Mouse (Mus musculus) midbrain, embryonic 15.5 days (tissue): ENCODE measurements around the gene Dll4. TPM values are rescaled to one million over a fixed set of nuclear protein-coding genes. Genes with fewer than 3 reads are reported as not detected.

ENCODE experiments used
- ATAC-seq: fragments of 200-750 bp; cut with Nextera tagmentation; replicated peaks from 2 replicates; pipeline ENCODE4 v1.8.0; 2017; ENCODE audit warnings: moderate TSS enrichment
- H3K27ac ChIP-seq: fragments of 300-500 bp; sonication (generic); 2 replicates; pipeline ENCODE4 v1.5.1; 2015; ENCODE audit warnings: mild to moderate bottlenecking, inconsistent platforms
- H3K27me3 ChIP-seq: fragments of 300-500 bp; sonication (generic); replicated peaks from 2 replicates; pipeline ENCODE4 v1.6.1; 2015; ENCODE audit warnings: inconsistent platforms
- H3K36me3 ChIP-seq: fragments of 300-500 bp; sonication (generic); replicated peaks from 2 replicates; pipeline ENCODE4 v1.6.1; 2015; ENCODE audit warnings: inconsistent platforms
- H3K4me1 ChIP-seq: fragments of 300-500 bp; sonication (generic); 2 replicates; pipeline ENCODE4 v1.6.1; 2015; ENCODE audit warnings: inconsistent platforms
- H3K4me2 ChIP-seq: fragments of 300-500 bp; sonication (generic); 2 replicates; pipeline ENCODE4 v1.6.1; 2015; ENCODE audit warnings: inconsistent platforms, mild to moderate bottlenecking, moderate library complexity
- H3K4me3 ChIP-seq: fragments of 300-500 bp; sonication (generic); 2 replicates; pipeline ENCODE4 v1.5.1; 2015; ENCODE audit warnings: mild to moderate bottlenecking, inconsistent platforms
- H3K9ac ChIP-seq: fragments of 300-500 bp; sonication (generic); 2 replicates; pipeline ENCODE4 v1.6.1; 2015; ENCODE audit warnings: mild to moderate bottlenecking, inconsistent platforms
- H3K9me3 ChIP-seq: fragments of 300-500 bp; sonication (generic); 2 replicates; pipeline ENCODE4 v1.6.1; 2016; ENCODE audit warnings: inconsistent platforms
- WGBS: fragments of 180-500 bp; shearing (Covaris S2); methylation state at CpG from one replicate; pipeline ENCODE4 v1.1.7; 2015; ENCODE audit warnings: mixed read lengths; 5-methylcytosine and 5-hydroxymethylcytosine counted together
- polyA plus RNA-seq: library from polyadenylated mRNA; unstranded; fragments of >200 nt; fragmentation: Nextera tagmentation; extraction: Ambion mirVana; gene quantifications from 2 replicates; pipeline ENCODE4 v1.2.1, GENCODE M21; 2015

Gene Dll4
- polyA plus RNA-seq, 1 experiment from 2014 or later, result 5.3 TPM

DNA sequence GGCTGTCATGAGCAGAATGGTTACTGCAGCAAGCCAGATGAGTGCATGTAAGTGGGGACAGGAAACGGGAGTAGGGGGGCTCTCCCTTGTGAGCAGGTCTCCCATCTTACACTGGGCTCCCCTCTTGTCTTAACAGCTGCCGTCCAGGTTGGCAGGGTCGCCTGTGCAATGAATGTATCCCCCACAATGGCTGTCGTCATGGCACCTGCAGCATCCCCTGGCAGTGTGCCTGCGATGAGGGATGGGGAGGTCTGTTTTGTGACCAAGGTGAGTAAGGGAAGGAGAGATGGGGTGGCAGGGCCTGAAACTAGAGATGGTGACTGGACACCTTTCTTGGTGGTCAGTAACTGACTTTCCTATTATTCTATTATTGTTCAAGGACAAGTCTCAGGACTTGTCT lies 3.0 kb downstream of the Dll4 start:
- 40% methylated on average over 5 of the region's 5 CpGs for WGBS
- H3K4me3 ChIP-seq, result no peak overlapping the region

DNA sequence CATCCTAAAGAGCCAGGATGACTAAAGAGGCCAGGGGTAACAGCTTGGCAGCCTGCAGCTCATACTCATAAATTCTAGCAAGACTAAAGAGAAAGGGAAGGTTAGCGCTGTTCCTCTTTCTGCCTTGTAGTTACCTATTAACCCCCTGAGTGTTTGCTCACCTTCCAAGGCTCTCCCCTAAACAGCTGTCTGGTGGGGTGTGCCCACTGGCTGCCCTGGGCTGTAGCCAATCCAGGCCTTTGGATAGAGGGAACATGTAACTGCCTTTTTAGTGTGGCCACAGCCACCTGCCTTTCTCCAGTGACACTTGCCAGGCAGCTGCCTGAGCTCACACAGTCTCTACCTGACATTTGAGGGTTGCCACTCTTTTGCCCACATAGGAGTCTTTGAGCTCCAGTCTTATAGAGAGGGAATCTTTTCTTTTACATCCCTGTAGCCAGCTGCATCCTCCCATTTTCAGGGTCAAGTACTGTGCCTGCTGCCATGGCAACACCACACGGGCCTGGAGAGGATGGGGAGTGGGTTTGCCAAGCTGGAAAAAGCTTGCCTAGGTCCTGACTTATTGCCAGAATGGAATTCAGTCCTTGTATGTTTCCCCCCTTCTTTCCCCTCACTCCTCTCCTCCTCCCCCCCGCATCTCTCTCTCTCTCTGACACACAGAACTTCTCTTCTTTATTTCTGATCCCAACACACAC lies 3.7 kb downstream of the Dll4 start:
- Histone ChIP-seq H3K4me1 (peaks cover 44% of the 10 kb centered on the region), H3K9me3 (no peaks in the 10 kb centered on the region), H3K36me3 (no peaks in the 10 kb centered on the region), H3K27ac (no peak overlapping the region), H3K9ac (no peak overlapping the region), H3K4me2 (no peak overlapping the region), H3K27me3 (peaks cover 63% of the 10 kb centered on the region), H3K4me3 (no peak overlapping the region)
- 68% methylated on average over 3 of the region's 3 CpGs for WGBS
- no peak for ATAC-seq

More for the DNA sequence above, 3.0 kb downstream of the Dll4 start:
- H3K27me3 ChIP-seq, result peaks cover 69% of the 10 kb centered on the region
- peaks cover 51% of the 10 kb centered on the region for H3K4me1 ChIP-seq
- H3K4me2 ChIP-seq, result peak overlapping the region; percentile 85
- ATAC-seq, result no peak
- no peaks in the 10 kb centered on the region for H3K36me3 ChIP-seq
- no peak overlapping the region for H3K27ac ChIP-seq
- no peaks in the 10 kb centered on the region for H3K9me3 ChIP-seq
- H3K9ac ChIP-seq, result no peak overlapping the region

DNA sequence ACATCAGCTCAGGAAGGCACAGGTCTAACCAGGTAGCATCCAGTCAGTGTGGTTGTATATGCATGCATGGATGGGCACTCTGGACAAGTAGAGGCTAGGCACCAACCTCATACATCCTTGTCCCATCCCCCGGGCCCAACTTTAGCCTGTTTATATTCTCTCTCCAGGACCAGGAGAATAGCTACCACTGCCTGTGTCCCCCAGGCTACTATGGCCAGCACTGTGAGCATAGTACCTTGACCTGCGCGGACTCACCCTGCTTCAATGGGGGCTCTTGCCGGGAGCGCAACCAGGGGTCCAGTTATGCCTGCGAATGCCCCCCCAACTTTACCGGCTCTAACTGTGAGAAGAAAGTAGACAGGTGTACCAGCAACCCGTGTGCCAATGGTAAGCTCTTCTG lies 5.2 kb downstream of the Dll4 start:
- ATAC-seq, result no peak
- no peaks in the 10 kb centered on the region for H3K36me3 ChIP-seq
- H3K4me2 ChIP-seq, result no peak overlapping the region
- H3K27me3 ChIP-seq, result peaks cover 49% of the 10 kb centered on the region
- H3K4me3 ChIP-seq, result no peak overlapping the region
- H3K4me1 ChIP-seq, result peaks cover 29% of the 10 kb centered on the region
- no peak overlapping the region for H3K27ac ChIP-seq
- H3K9me3 ChIP-seq, result no peaks in the 10 kb centered on the region
- no peak overlapping the region for H3K9ac ChIP-seq
- WGBS, result 90% methylated on average over 8 of the region's 8 CpGs

DNA sequence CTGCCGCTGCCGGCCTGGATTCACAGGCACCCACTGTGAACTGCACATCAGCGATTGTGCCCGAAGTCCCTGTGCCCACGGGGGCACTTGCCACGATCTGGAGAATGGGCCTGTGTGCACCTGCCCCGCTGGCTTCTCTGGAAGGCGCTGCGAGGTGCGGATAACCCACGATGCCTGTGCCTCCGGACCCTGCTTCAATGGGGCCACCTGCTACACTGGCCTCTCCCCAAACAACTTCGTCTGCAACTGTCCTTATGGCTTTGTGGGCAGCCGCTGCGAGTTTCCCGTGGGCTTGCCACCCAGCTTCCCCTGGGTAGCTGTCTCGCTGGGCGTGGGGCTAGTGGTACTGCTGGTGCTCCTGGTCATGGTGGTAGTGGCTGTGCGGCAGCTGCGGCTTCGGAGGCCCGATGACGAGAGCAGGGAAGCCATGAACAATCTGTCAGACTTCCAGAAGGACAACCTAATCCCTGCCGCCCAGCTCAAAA lies 6.6 kb downstream of the Dll4 start:
- Histone ChIP-seq H3K9ac (no peak overlapping the region), H3K9me3 (no peaks in the 10 kb centered on the region), H3K27ac (no peak overlapping the region), H3K4me3 (no peak overlapping the region), H3K27me3 (peaks cover 41% of the 10 kb centered on the region), H3K36me3 (no peaks in the 10 kb centered on the region), H3K4me2 (no peak overlapping the region), H3K4me1 (peaks cover 15% of the 10 kb centered on the region; the same call in 1 of the 2 replicates)
- ATAC-seq, result no peak
- 75% methylated on average over 24 of the region's 24 CpGs for WGBS

DNA sequence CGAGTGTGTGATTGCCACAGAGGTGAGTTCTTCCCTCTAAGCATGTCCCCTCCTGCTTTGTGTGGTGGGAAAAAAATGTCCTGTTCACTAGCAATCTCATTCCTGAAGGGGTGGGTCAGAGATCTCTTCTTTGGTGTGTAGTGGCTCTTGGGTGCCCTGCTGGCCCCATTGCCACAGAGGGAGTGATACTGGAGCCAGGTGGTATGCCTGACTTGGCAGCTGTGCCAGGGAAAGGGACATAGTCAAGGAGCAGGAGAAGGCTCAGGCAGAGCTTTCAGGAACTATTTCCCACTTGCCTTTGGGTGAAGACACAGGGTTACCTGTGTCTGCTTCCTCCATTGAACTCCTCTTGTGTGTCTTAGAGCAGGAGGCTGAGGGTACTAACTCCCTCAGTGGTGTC lies 8.6 kb downstream of the Dll4 start:
- no peak for ATAC-seq
- no peak overlapping the region for H3K4me3 ChIP-seq
- H3K36me3 ChIP-seq, result no peaks in the 10 kb centered on the region
- H3K9me3 ChIP-seq, result no peaks in the 10 kb centered on the region
- peaks cover 24% of the 10 kb centered on the region for H3K27me3 ChIP-seq
- H3K4me1 ChIP-seq, result peaks cover 12% of the 10 kb centered on the region
- no peak overlapping the region for H3K4me2 ChIP-seq
- no peak overlapping the region for H3K9ac ChIP-seq
- 64% methylated on average over 1 of the region's 1 CpGs for whole genome bisulfite sequencing
- H3K27ac ChIP-seq, result no peak overlapping the region

DNA sequence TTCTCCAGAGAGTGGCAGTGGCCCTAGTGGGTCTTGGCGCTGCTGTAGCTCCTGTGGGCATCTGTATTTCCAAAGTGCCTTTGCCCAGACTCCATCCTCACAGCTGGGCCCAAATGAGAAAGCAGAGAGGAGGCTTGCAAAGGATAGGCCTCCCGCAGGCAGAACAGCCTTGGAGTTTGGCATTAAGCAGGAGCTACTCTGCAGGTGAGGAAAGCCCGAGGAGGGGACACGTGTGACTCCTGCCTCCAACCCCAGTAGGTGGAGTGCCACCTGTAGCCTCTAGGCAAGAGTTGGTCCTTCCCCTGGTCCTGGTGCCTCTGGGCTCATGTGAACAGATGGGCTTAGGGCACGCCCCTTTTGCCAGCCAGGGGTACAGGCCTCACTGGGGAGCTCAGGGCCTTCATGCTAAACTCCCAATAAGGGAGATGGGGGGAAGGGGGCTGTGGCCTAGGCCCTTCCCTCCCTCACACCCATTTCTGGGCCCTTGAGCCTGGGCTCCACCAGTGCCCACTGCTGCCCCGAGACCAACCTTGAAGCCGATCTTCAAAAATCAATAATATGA lies 9.5 kb downstream of the Dll4 start:
- WGBS, result 71% methylated on average over 7 of the region's 7 CpGs
- peaks cover 8% of the 10 kb centered on the region; the same call in 1 of the 2 replicates for H3K4me1 ChIP-seq
- no peak overlapping the region for H3K27ac ChIP-seq
- no peak overlapping the region for H3K4me2 ChIP-seq
- H3K27me3 ChIP-seq, result peaks cover 17% of the 10 kb centered on the region
- H3K9me3 ChIP-seq, result no peaks in the 10 kb centered on the region
- H3K9ac ChIP-seq, result no peak overlapping the region
- no peaks in the 10 kb centered on the region for H3K36me3 ChIP-seq
- no peak for ATAC-seq
- H3K4me3 ChIP-seq, result no peak overlapping the region

DNA sequence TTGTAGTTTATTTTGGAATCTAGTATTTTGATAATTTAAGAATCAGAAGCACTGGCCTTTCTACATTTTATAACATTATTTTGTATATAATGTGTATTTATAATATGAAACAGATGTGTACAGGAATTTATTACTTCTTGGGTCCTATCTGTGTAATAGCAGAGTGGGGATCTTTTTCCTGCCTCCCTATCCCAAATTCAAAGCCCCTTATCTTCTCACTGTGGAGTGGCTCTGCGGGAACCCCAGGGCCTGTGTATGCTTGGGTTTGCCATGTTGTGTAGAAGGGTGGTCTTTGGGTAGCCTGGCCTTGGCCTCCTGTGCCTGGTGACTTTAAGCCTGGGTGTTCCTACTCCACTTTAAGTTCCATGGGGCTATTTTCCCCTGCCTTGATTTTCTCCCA lies 10.0 kb downstream of the Dll4 start:
- Histone ChIP-seq H3K4me1 (peaks cover 8% of the 10 kb centered on the region; the same call in 1 of the 2 replicates), H3K4me3 (no peak overlapping the region), H3K27ac (no peak overlapping the region), H3K36me3 (no peaks in the 10 kb centered on the region), H3K27me3 (peaks cover 12% of the 10 kb centered on the region), H3K4me2 (no peak overlapping the region), H3K9ac (no peak overlapping the region), H3K9me3 (no peaks in the 10 kb centered on the region)
- no peak for ATAC-seq
- 85% methylated on average over 1 of the region's 1 CpGs for WGBS

DNA sequence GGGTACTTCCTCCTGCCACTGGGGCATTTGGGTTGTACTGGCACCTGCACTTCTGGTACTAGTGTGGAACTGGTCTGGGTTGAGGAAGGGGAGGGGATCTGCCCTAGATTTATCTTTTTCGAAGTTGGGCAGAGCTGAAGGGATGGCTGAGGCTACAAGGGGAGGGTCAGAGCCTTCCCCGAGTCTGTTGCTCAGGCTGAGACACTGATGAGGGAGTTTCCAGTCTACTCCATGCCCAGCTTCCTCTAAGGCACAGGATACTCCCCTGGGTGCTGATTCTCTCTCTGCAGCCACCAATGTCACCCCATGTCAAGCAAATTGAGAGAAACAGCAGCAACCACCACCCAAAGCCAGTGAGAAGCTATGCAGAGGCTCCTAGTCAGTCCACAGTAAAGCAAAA lies 10.4 kb downstream of the Dll4 start:
- ATAC-seq, result no peak
- Histone ChIP-seq H3K4me3 (no peak overlapping the region), H3K9ac (no peak overlapping the region), H3K4me2 (no peak overlapping the region), H3K9me3 (no peaks in the 10 kb centered on the region), H3K36me3 (no peaks in the 10 kb centered on the region), H3K27ac (no peak overlapping the region), H3K4me1 (peaks cover 8% of the 10 kb centered on the region; the same call in 1 of the 2 replicates), H3K27me3 (peaks cover 7% of the 10 kb centered on the region)
- 70% methylated on average over 2 of the region's 2 CpGs for WGBS

DNA sequence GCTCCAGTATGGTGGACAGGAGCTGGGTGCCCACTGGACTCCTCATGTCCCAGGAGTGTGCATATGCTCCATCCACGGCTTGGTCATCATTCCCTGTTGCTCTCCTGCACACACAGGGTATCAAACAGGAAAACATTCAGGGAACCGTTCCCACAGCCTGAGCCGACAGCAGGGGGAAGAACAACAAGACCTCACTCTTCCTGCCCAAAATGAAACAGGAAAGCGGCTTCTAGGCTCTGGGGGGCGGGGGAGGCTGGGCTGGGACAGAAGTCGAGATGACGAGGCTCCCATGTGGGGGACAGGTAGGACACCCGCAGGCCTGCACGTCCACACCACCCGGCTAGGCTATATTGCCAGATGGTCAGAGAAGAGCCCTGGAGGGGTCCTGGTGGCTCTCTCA lies 10.9 kb downstream of the Dll4 start:
- no peak for ATAC-seq

DNA sequence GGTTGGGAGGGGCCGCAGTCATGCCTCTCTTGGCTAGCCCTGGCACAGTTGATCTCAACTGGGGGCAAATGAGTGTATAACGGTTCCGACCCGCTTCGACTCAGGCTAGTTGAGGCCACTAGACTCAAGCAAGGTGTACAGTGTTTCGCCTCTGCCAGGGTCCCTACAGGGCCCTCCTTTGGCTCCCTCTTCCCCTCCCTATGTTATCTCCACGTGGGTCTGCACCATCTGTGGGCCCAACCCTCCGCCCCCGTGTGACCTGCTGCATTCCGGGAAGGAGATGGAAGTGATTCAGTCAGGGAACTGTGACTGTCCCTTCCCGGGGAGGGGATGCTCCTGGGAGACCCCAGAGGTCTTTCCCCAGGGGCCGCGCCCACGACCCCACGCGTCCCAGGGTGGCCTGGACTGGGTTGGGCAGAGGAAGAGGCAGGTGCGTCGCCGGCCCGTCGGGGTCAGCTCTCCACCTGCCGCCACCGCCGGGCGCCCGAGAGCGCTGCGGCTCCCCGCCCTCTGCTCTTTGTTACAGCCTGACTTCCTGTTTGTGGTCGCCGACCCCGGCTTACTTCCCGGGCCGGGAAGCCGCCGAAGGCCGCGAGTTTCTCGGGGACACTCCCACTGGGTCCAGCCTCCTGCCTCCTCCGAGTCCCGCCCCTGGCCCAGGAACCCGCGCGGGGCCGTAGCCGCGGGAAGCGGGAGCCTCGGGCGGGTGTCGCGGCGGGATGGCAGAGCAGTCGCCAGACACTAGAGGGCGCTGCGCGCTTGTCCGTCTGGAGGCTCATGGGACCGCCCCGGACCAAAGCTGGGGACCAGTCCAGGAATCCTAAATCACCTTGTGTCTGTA lies 12.1 kb downstream of the Dll4 start:
- no peaks in the 10 kb centered on the region for H3K27me3 ChIP-seq

More for the DNA sequence above, 10.9 kb downstream of the Dll4 start:
- Histone ChIP-seq H3K4me3 (no peak overlapping the region), H3K9me3 (no peaks in the 10 kb centered on the region), H3K27ac (no peak overlapping the region), H3K9ac (no peak overlapping the region), H3K27me3 (0 out of 2 replicates have a peak, but pooled peaks cover 4% of the 10 kb centered on the region), H3K4me2 (no peak overlapping the region), H3K4me1 (peaks cover 8% of the 10 kb centered on the region; the same call in 1 of the 2 replicates), H3K36me3 (no peaks in the 10 kb centered on the region)
- 79% methylated on average over 10 of the region's 10 CpGs for WGBS

DNA sequence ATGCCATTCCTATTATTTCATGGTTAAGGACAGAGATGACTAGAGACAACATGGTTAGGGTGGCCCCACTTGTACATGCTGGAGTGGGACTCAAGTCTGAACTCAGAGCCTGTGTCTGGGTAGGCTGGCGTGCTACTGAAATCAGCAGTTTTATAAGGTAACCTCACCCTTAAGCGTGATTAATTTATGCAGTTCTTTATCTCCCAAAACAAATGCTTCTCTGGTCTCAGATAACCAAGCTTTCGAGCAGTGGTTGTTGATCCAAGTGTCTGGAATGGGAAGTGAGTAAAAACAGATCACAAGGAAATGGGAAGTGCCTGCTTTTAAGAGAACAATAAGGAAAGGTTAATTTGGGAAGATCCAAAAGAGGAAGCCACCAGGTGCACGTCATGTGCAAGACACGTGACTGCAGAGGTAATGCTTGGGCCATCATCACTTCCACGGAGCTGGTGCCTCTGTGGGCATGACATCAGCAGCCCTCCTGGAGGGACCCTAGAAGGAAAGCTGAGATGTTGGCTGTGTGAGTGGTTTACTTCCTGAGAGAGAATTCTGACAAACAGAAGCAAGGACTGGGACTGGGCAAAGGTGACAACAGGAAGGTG lies 19.1 kb downstream of the Dll4 start:
- WGBS, result 60% methylated on average over 6 of the region's 6 CpGs
- H3K4me3 ChIP-seq, result no peak overlapping the region
- no peaks in the 10 kb centered on the region for H3K36me3 ChIP-seq
- H3K9me3 ChIP-seq, result no peaks in the 10 kb centered on the region
- no peak overlapping the region for H3K9ac ChIP-seq
- no peak overlapping the region for H3K27ac ChIP-seq
- no peak for ATAC-seq
- no peak overlapping the region for H3K4me2 ChIP-seq
- no peaks in the 10 kb centered on the region for H3K27me3 ChIP-seq
- no peaks in the 10 kb centered on the region for H3K4me1 ChIP-seq

More for the DNA sequence above, 12.1 kb downstream of the Dll4 start:
- 8% methylated on average over 59 of the region's 60 CpGs for WGBS
- Histone ChIP-seq H3K9ac (peak overlapping the region; percentile 79), H3K4me2 (peak overlapping the region; percentile 88), H3K4me3 (peak overlapping the region; percentile 59), H3K9me3 (no peaks in the 10 kb centered on the region), H3K36me3 (no peaks in the 10 kb centered on the region), H3K4me1 (peaks cover 8% of the 10 kb centered on the region; the same call in 1 of the 2 replicates), H3K27ac (peak overlapping the region; percentile 75)
- peak; percentile 86 for ATAC-seq
